Mouse (Mus musculus) CH12.LX (cell line): ENCODE measurements around the gene Stk40. TPM values are rescaled to one million over a fixed set of nuclear protein-coding genes. Genes with fewer than 3 reads are reported as not detected.

Experiments
- DNase-seq: peaks from one replicate; pipeline ENCODE4 v3.0.0-alpha.2; 2013; ENCODE audit errors: extremely low read depth
- H3K27ac ChIP-seq: 2 replicates; pipeline ENCODE4 v1.5.1; 2012; ENCODE audit warnings: low read depth, mild to moderate bottlenecking, control low read depth, moderate library complexity; ENCODE audit not compliant: insufficient read depth
- H3K27me3 ChIP-seq: replicated peaks from 2 replicates; pipeline ENCODE3; 2012; ENCODE audit warnings: inconsistent platforms
- H3K36me3 ChIP-seq, 2 experiments: replicated peaks in 1 of 2; 2 replicates each; pipeline versions ENCODE3 to v1.6.1; 2012; ENCODE audit warnings: inconsistent platforms in 1 of 2, low read length in 1 of 2, mild to moderate bottlenecking in 1 of 2, mixed read lengths in 1 of 2, moderate library complexity in 1 of 2; ENCODE audit not compliant: control insufficient read depth in 1 of 2, insufficient read depth in 1 of 2
- H3K4me1 ChIP-seq, 2 experiments: 2 replicates each; pipeline ENCODE4 v1.6.1; 2012; ENCODE audit warnings: inconsistent platforms in 1 of 2, moderate library complexity in 1 of 2; ENCODE audit not compliant: insufficient read depth in 2 of 2, control insufficient read depth in 1 of 2
- H3K4me2 ChIP-seq: 2 replicates; pipeline ENCODE4 v1.6.1; 2012; ENCODE audit warnings: low read depth, mild to moderate bottlenecking, control low read depth; ENCODE audit not compliant: poor library complexity, insufficient read depth, severe bottlenecking
- H3K4me3 ChIP-seq, 3 experiments: fragments of 150-350 bp in 1 of 3; sonication (generic) in 1 of 3; replicated peaks in 1 of 3; 2 replicates each; pipeline versions ENCODE3 to v1.5.1; 2011 to 2012; ENCODE audit warnings: low read depth in 2 of 3, low read length in 2 of 3, mild to moderate bottlenecking in 2 of 3, moderate library complexity in 2 of 3, control low read depth in 1 of 3, improper control_type of control experiment in 1 of 3, inconsistent platforms in 1 of 3, mixed read lengths in 1 of 3; ENCODE audit not compliant: poor library complexity in 1 of 3
- H3K79me2 ChIP-seq: replicated peaks from 2 replicates; pipeline ENCODE4 v1.6.1; 2012; ENCODE audit warnings: mild to moderate bottlenecking, moderate library complexity; ENCODE audit not compliant: control insufficient read depth, poor library complexity, insufficient read depth, severe bottlenecking; ENCODE audit errors: extremely low read depth
- H3K9ac ChIP-seq: 2 replicates; pipeline ENCODE4 v1.6.1; 2012; ENCODE audit warnings: low read depth, mild to moderate bottlenecking, control low read depth, moderate library complexity; ENCODE audit not compliant: insufficient read depth
- H3K9me3 ChIP-seq: replicated peaks from 2 replicates; pipeline ENCODE3; 2012; ENCODE audit warnings: low read length, inconsistent platforms, mixed read lengths
- BHLHE40 ChIP-seq: IDR thresholded peaks from 2 replicates; pipeline ENCODE4 v1.6.1; 2011; ENCODE audit warnings: mild to moderate bottlenecking, low read depth, low read length, improper control_type of control experiment
- CHD1 ChIP-seq: IDR thresholded peaks from 2 replicates; pipeline ENCODE4 v1.6.1; 2012; ENCODE audit warnings: low read depth, low read length, improper control_type of control experiment, inconsistent platforms
- CHD2 ChIP-seq: IDR thresholded peaks from 2 replicates; pipeline ENCODE4 v1.6.1; 2011; ENCODE audit warnings: low read length, improper control_type of control experiment
- ETS1 ChIP-seq: conservative IDR thresholded peaks from 2 replicates; pipeline ENCODE4 v1.6.1; 2012; ENCODE audit warnings: low read depth, mild to moderate bottlenecking, inconsistent platforms, low read length, improper control_type of control experiment, moderate library complexity
- JUND ChIP-seq: conservative IDR thresholded peaks from 2 replicates; pipeline ENCODE4 v1.6.1; 2011; ENCODE audit warnings: low read depth, low read length, improper control_type of control experiment
- MAZ ChIP-seq: IDR thresholded peaks from 2 replicates; pipeline ENCODE4 v1.6.1; 2012; ENCODE audit warnings: low read depth, mild to moderate bottlenecking, inconsistent platforms, low read length, improper control_type of control experiment, moderate library complexity
- PAX5 ChIP-seq: IDR thresholded peaks from 2 replicates; pipeline ENCODE4 v1.6.1; 2012; ENCODE audit warnings: low read length, inconsistent platforms, mixed read lengths
- RCOR1 ChIP-seq: conservative IDR thresholded peaks from 2 replicates; pipeline ENCODE4 v1.6.1; 2012; ENCODE audit warnings: low read depth, mild to moderate bottlenecking, inconsistent platforms, low read length, improper control_type of control experiment
- SIN3A ChIP-seq: IDR thresholded peaks from 2 replicates; pipeline ENCODE4 v1.6.1; 2012; ENCODE audit warnings: low read length, improper control_type of control experiment, inconsistent platforms
- SMC3 ChIP-seq: IDR thresholded peaks from 2 replicates; pipeline ENCODE4 v1.6.1; 2011; ENCODE audit warnings: low read depth, low read length, improper control_type of control experiment
- UBTF ChIP-seq: IDR thresholded peaks from 2 replicates; pipeline ENCODE4 v1.6.1; 2012; ENCODE audit warnings: low read depth, mild to moderate bottlenecking, inconsistent platforms, low read length, improper control_type of control experiment, moderate library complexity
- USF1 ChIP-seq: IDR thresholded peaks from 2 replicates; pipeline ENCODE4 v1.6.1; 2014; ENCODE audit warnings: low read depth, mild to moderate bottlenecking, inconsistent platforms, low read length, improper control_type of control experiment
- ZC3H11A ChIP-seq: IDR thresholded peaks from 2 replicates; pipeline ENCODE4 v1.6.1; 2012; ENCODE audit warnings: low read depth, mild to moderate bottlenecking, inconsistent platforms, low read length, improper control_type of control experiment
- ZKSCAN1 ChIP-seq: IDR thresholded peaks from 2 replicates; pipeline ENCODE4 v1.6.1; 2012; ENCODE audit warnings: low read depth, inconsistent platforms, low read length, improper control_type of control experiment, borderline replicate concordance
- ZNF384 ChIP-seq: IDR thresholded peaks from 2 replicates; pipeline ENCODE4 v1.6.1; 2012; ENCODE audit warnings: low read depth, low read length, improper control_type of control experiment, inconsistent platforms
- dilution Hi-C: fragments of 300-500 bp; cut with MboI; formaldehyde crosslinking; loops from 2 replicates; pipeline ENCODE4 v1.14.3; 2020; ENCODE audit warnings: low sequenced_read_pairs; ENCODE audit not compliant: extremely low pct_unique_long_range_greater_than_20kb, extremely low pct_ligation_motif_present
- in situ Hi-C: fragments of 300-500 bp; cut with MboI; formaldehyde crosslinking; loops from 3 replicates; pipeline ENCODE4 v1.14.3; 2019; ENCODE audit warnings: low sequenced_read_pairs, low pct_ligation_motif_present, low pct_unique_long_range_greater_than_20kb, mixed read lengths
- polyA plus RNA-seq: library from polyadenylated mRNA; unstranded; fragments of >175 nt; gene quantifications from 2 replicates; pipeline ENCODE4 v1.2.1, GENCODE M21; 2012; ENCODE audit warnings: low read depth; ENCODE audit not compliant: insufficient read length
- total RNA-seq, 2 experiments: library from RNA; depleted of rRNA; stranded (reverse); fragments of 300-350 nt in 1 of 2; fragments of >200 nt in 1 of 2; gene quantifications; 2 replicates each; pipeline ENCODE4 v1.2.3; 2012 to 2014

Gene Stk40
- total and polyA plus RNA-seq, 3 experiments = 8.6 to 33.0 (median 16.4) TPM

- H3K27ac ChIP-seq = no peak overlapping the region
- DNase-seq = no peak
- H3K4me1 ChIP-seq = peaks cover 6 to 10% of the 10 kb centered on the region in 2 experiments; a peak in 3 of 4 replicates
- H3K9me3 ChIP-seq = peaks cover 3% of the 10 kb centered on the region
- in situ Hi-C loops = no loop called here
- TF ChIP-seq ZC3H11A (no peak), USF1 (no peak), ETS1 (no peak), RCOR1 (no peak), PAX5 (no peak), SMC3 (no peak), ZNF384 (no peak), UBTF (no peak), ZKSCAN1 (no peak), MAZ (no peak), SIN3A (no peak), CHD1 (no peak), JUND (no peak), BHLHE40 (no peak)
- no peak overlapping the region for H3K4me2 ChIP-seq
- dilution Hi-C loops = no loop called here
- no peak overlapping the region for H3K9ac ChIP-seq
- no peaks in the 10 kb centered on the region for H3K79me2 ChIP-seq
- no peaks in the 10 kb centered on the region for H3K36me3 ChIP-seq
- H3K4me3 ChIP-seq = no peak overlapping the region
- no peaks in the 10 kb centered on the region for H3K27me3 ChIP-seq
Measured at GRCm38 (mm10) chr4:126065241-126065640, 38.5 kb upstream of the Stk40 start.

GRCm38 (mm10) chr4:126067401-126068077 is 36.2 kb upstream of the Stk40 start:
- Histone ChIP-seq H3K36me3 (no peaks in the 10 kb centered on the region), H3K4me1 (peaks cover 5 to 10% of the 10 kb centered on the region in 2 experiments; a peak in 3 of 4 replicates), H3K79me2 (no peaks in the 10 kb centered on the region), H3K9ac (no peak overlapping the region), H3K27ac (no peak overlapping the region), H3K27me3 (no peaks in the 10 kb centered on the region), H3K4me3 (no peak overlapping the region), H3K9me3 (peaks cover 3% of the 10 kb centered on the region), H3K4me2 (no peak overlapping the region)
- DNase-seq = no peak
- dilution Hi-C loops (no loop called here), in situ Hi-C loops (no loop called here)
- TF ChIP-seq CHD2 = no peak
